ENCODE assay signal across 26 mouse cellular contexts in genomic region chr14:71491201-71491600, GRCm38 (mm10).
DNase-seq lines count a peak whose midpoint lies in the region; ATAC-seq and TF ChIP-seq lines count a peak whose summit lies in the region.
"Had no signal": no experiment of that assay in that cellular context is flagged by ENCODE, and none has a peak within 500 bp of the region (broad histone marks: within the 10 kb centered on the region; RNA-seq: fewer than 3 reads in every experiment).

No protein-coding gene starts in this region.

- H3K27me3 ChIP-seq in forebrain, postnatal 0 days (ENCODE audit: insufficient read depth, low read length), result no peaks in the 10 kb centered on the region
- no peaks in the 10 kb centered on the region for H3K27me3 ChIP-seq in forebrain, embryonic 10.5 days (ENCODE audit: poor library complexity, severe bottlenecking)
- H3K27me3 ChIP-seq: embryonic facial prominence, embryonic 15.5 days; hindbrain, embryonic 13.5 days had no signal

- no peak overlapping the region for H3K4me2 ChIP-seq in forebrain, postnatal 0 days (ENCODE audit: low read depth)
- H3K4me2 ChIP-seq: embryonic facial prominence, embryonic 15.5 days; hindbrain, embryonic 13.5 days had no signal

- no peak for TF ChIP-seq CTCF in forebrain, postnatal 0 days (IDR thresholded peaks at IDR 0.05; ENCODE audit: low read depth)
- TF ChIP-seq CTCF in brain, embryonic 14.5 days (IDR thresholded peaks at IDR 0.05; ENCODE audit: borderline replicate concordance, extremely low read depth, insufficient read depth, insufficient read length), result no peak

- DNase-seq in cerebellum, postnatal 14 days, result peak; percentile 77 to 87
- DNase-seq in cerebellum, adult 11-12 months, result no peak
- peak; percentile 55 for DNase-seq in forebrain, postnatal 0 days
- no peak for DNase-seq in forebrain, embryonic 10.5 days (ENCODE audit: extremely low spot score, low spot score)
- DNase-seq in layer of hippocampus, postnatal 36 days, result peak; percentile 4 to 5
- no peak for DNase-seq in layer of hippocampus, adult 18-20 months (ENCODE audit: low spot score in 2 of 2)
- peak; percentile 74 for DNase-seq in brain, embryonic 14.5 days (ENCODE audit: low read depth)
- DNase-seq: adrenal gland, adult 8-10 months; cerebellum, adult 8-10 months; gastrocnemius, postnatal 10 days; heart, postnatal 14 days; kidney, adult 11 months; kidney, postnatal 14 days; liver; lung, adult 2 months; lung, postnatal 10 days; midbrain, embryonic 14.5 days; right cerebral cortex, adult 18-20 months; thymus, postnatal 4 days had no signal

- no peaks in the 10 kb centered on the region for H3K4me1 ChIP-seq in forebrain, postnatal 0 days (ENCODE audit: insufficient read depth)
- no peaks in the 10 kb centered on the region for H3K4me1 ChIP-seq in forebrain, embryonic 10.5 days
- H3K4me1 ChIP-seq: embryonic facial prominence, embryonic 10.5 days; embryonic facial prominence, embryonic 15.5 days; hindbrain, embryonic 13.5 days had no signal

- no peak overlapping the region for H3K27ac ChIP-seq in forebrain, postnatal 0 days (ENCODE audit: low read depth, low read length)
- H3K27ac ChIP-seq in forebrain, embryonic 10.5 days, result no peak overlapping the region
- H3K27ac ChIP-seq: embryonic facial prominence, embryonic 10.5 days; embryonic facial prominence, embryonic 15.5 days; hindbrain, embryonic 13.5 days; liver, embryonic 14.5 days; macrophage had no signal

- H3K36me3 ChIP-seq in forebrain, postnatal 0 days (ENCODE audit: insufficient read depth), result no peaks in the 10 kb centered on the region
- H3K36me3 ChIP-seq in forebrain, embryonic 10.5 days (replicated peaks), result no peaks in the 10 kb centered on the region
- H3K36me3 ChIP-seq: embryonic facial prominence, embryonic 10.5 days; embryonic facial prominence, embryonic 15.5 days; G1E; hindbrain, embryonic 13.5 days had no signal

- H3K4me3 ChIP-seq in forebrain, postnatal 0 days (ENCODE audit: low read depth, low read length), result no peak overlapping the region
- H3K4me3 ChIP-seq in forebrain, embryonic 10.5 days, result no peak overlapping the region
- H3K4me3 ChIP-seq: embryonic facial prominence, embryonic 10.5 days; embryonic facial prominence, embryonic 15.5 days; hindbrain, embryonic 13.5 days had no signal

- no peaks in the 10 kb centered on the region for H3K9me3 ChIP-seq in forebrain, postnatal 0 days (ENCODE audit: low read length)
- no peaks in the 10 kb centered on the region for H3K9me3 ChIP-seq in forebrain, embryonic 10.5 days
- H3K9me3 ChIP-seq: embryonic facial prominence, embryonic 10.5 days; embryonic facial prominence, embryonic 15.5 days; hindbrain, embryonic 13.5 days had no signal

- H3K9ac ChIP-seq in forebrain, postnatal 0 days, result no peak overlapping the region
- H3K9ac ChIP-seq: embryonic facial prominence, embryonic 15.5 days; hindbrain, embryonic 13.5 days; liver, embryonic 14.5 days had no signal

- no peak for TF ChIP-seq POLR2A in brain, embryonic 14.5 days (IDR thresholded peaks at IDR 0.05; ENCODE audit: borderline replicate concordance, extremely low read depth, insufficient read depth, insufficient read length, poor library complexity, severe bottlenecking)

- ATAC-seq in forebrain, postnatal 0 days, result peak; percentile 81
- ATAC-seq: inflammation-experienced regulatory T-cells, adult 6 months had no signal

- WGBS in forebrain, postnatal 0 days, result 58% methylated on average over 7 of the region's 7 CpGs
- 91% methylated on average over 7 of the region's 7 CpGs for WGBS in forebrain, embryonic 10.5 days

Comparison
In these comparisons a context has a peak if more than half of its experiments do, and no peak if none do; other contexts are left out.
1. DNase-seq: peak in cerebellum, postnatal 14 days (2 of 2), forebrain, postnatal 0 days (single experiment), layer of hippocampus, postnatal 36 days (2 of 2) and brain, embryonic 14.5 days (single experiment); none in cerebellum, adult 11-12 months (single experiment), forebrain, embryonic 10.5 days (single experiment) and layer of hippocampus, adult 18-20 months (0 of 2).